Mouse (Mus musculus): ENCODE results near the gene Spg11. TPM values are rescaled to one million over a fixed set of nuclear protein-coding genes. Genes with fewer than 3 reads are reported as not detected.
"Not testable (repeated sequence)": the region's sequence is repeated elsewhere in the genome, so short reads cannot be mapped to it uniquely, and the experiment has no call there.

Spg11 gene
- total RNA-seq, 2 experiments from 2014 or later = 12.2 TPM

DNA sequence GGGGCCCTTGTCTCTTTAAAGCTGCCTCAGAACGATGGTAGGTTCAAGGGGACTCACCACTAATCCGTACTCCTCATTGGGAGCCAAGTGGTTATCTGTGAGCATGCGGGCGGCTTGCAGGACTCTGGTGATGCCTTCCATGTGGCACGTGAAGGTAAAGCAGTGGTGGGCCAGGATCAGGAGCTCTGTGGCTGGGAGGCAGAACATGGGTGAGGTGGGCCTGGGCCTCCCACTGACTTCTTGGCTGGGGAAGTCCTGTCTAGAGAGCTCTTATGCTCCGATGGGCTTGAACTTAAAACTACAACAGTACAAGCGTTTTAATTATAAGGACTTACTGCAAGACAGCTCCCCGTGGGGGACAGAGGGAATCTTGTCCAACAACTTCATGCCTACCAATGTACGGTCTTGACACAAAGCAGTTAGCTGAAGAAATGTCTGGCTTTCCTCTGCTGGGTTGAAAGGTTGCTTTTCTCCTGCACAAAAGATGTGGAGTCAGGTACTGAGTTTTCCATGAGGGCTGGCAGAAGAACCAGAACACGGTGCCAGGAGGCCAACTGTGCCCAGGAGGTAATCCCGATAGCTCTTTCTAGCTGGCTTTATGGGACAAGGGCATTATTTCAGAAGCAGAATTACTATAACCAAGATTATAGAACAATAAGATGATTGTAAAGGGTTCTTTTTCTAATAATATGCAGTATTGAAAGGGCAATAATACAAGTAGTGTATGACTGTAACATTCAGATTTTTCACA, 58.6 kb downstream of the Spg11 start:
- no peak for DNase-seq

DNA sequence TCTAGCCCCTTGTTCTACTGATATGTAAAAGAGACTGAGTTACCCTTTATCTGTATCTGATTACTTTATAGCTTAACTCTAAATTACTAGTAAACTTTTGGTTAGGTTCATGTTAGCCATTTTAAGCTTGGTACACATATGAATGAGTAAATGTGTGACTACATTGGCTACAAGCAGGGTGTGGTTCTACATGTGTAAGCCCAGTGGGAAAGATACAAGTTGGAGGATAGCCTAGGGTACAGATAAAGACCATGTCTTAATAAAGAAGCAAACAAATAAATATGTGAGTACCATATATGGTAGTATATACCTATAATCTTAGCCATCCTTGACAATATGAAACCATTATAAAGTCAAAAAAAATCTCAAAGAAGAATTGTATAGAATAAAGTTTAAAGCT, 74.3 kb downstream of the Spg11 start:
- no peak for DNase-seq

DNA sequence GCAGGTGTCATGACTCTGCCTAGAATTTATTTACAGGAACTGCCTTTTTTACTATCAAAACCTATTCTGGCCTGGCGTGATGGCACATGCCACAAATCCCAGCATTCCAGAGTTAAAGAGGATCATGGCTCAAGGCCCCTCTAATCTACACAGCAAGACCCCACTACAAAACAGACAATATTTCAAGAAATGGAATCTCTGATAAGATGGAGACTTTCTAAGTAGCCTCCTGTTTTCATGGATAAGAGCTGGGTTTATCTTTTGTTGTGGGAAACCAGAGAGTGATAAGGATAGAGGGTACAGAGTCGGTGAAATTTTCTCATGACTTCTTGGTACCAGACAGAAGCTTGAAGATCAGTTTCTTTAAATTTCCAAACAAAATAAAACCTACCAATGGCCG, 82.1 kb downstream of the Spg11 start:
- DNase-seq = no peak

DNA sequence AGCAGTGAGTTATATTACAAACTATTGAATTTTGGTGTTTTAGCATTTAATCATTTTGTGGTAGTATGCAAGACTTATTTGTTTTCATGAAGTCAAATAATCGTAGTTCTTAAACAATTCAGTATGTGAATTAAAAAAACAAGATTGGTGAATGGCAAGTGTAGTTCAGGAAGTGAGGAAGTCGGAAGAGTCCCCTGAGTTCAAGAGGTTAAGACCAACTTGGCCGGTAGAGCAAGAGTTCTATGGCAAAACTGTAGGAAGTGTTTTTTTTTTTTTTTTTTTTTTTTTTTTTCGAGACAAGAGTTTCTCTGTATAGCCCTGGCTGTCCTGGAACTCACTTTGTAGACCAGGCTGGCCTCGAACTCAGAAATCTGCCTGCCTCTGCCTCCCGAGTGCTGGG, 86.2 kb downstream of the Spg11 start:
- DNase-seq = no peak

DNA sequence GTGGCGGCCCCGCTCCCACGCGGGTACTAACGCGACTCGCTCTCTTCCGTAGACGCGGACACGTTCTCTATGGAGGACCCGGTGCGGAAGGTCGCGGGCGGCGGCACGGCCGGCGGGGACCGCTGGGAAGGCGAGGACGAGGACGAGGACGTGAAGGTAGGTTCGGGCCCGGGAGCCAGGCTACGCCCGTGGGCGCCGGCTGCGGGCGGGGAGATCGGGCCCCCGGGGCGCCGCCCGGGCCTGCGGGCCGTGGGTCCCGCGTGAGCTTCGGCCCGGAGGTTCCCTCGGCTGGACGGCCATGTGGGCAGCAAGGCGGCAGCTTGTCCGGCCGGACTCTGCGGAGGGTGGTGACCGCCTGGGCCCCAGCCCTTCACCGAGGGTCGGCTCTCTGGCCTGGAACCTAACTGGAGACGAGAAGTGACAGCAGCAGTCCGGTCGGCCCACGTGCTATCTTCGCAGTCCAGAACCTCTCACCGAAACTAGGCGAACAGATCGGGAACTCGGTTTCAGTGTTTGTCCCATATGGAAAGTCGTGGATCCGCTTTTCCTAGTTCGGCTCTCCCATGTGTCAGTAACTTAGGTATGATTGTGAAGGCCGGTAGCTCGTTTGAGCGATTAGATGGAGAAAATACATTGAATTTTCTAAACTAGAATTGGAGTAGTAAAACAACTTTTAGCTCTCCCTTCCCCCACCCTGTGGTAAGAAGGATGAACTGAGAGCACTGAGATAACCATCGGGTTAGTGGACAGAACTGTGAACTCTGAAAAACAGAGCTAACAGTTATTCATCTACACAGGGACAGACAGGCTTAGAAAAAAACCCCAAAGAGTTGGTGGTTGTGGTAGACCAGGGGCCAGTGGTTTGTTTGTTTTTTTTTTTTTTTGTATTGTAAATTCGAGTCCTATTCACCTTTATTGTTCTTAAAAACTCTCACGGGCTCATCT, 89.2 kb downstream of the Spg11 start:
- peak; percentile 55 for DNase-seq

DNA sequence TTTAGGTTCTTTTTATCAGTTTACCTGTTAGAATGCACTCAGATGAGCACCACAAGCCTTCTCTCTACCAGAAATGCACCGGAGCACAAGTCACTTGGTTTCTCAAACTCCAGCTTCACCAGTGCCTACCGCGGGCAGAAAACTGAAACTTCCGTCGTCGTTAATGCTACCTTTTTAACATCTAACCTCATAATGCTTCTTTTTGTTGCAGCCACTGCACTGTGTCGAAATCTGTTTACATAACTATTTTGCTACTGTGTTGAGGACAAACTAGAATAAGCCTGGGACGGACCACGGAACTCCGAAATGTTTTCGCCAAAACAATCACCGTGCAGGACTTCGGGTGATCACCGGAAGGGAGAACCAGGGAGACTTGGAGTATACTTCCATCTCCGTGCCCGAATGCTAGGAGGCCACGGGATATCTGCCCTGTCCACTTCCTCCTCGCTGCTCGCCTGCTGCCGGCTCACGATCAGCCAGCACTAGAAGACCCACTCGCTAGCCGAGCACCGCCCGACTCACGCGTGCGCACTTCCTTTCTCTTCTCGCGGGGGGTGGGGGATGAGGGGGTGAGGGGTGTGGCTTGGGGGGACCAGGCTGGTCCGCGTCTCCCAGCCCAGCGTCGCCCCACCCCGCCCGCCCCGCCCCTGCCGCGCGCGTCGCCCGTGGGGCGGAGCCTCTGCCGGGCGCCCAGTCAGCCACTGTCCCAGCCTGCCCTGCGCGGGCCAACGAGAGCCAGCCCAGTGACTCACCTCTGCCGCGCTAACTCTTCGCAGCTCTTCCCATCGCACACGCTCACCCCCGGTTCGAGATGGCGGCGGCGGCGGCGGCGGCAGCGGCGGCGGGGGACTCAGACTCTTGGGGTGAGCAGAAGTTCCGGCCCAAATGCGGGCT, 90.1 kb downstream of the Spg11 start, which contains the start of gene Eif3j1:
Gene Eif3j1, plus strand, starts transcription at position 685 of the 894 bp plus-strand sequence.
- DNase-seq = peak; percentile 91

DNA sequence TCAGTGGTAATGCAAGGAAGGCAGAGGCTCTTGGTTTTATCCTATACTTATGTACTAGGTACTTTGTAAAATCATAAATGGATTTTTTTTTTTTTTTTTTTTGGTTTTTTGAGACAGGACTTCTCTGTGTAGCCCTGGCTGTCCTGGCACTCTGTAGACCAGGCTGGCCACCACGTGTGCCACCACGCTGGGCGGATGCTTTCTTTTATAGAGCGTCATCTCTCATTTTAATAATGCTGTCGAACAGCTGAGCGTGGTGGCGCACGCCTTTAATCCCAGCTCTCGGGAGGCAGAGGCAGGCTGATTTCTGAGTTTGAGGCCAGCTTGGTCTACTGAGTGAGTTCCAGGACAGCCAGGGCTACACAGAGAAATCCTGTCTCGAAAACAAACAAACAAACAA, 91.1 kb downstream of the Spg11 start:
- DNase-seq = not testable (repeated sequence)

DNA sequence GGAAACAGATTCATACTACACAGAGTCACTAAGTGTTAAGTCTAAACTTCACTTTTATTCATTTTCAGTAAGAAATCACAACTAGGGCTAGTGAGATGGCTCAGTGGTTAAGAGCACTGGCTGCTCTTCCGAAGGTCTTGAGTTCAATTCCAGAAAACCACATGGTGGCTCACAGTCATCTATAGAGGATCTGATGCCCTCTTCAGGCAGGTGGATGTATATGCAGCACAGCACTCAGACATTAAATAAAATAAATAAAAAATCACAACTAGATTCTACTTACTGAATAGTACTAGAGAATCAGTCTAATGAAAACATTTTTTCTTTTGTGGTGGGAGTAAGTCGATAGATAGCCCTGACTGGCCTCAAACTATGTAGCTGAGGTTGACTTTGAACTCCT, 95.9 kb downstream of the Spg11 start:
- DNase-seq = no peak

DNA sequence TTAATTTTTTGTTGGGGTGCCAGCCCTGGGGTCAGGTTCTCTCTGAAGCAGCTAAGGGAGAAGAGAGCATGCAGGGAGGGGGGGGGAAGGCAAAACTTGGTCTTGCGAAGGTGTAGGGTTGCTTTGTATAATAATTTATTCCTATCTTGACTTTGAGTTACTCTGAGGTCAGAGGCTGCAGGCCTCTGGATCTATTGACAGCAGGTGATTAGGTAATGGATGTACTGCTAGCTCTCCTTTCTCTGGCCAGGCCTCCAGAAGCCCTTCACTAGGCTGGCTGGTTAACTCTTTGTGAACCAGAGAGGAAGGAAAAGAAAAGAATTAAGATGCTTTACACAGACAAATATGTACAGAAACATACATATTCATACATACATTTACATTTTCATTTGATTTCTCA, 99.5 kb downstream of the Spg11 start:
- no peak for DNase-seq

DNA sequence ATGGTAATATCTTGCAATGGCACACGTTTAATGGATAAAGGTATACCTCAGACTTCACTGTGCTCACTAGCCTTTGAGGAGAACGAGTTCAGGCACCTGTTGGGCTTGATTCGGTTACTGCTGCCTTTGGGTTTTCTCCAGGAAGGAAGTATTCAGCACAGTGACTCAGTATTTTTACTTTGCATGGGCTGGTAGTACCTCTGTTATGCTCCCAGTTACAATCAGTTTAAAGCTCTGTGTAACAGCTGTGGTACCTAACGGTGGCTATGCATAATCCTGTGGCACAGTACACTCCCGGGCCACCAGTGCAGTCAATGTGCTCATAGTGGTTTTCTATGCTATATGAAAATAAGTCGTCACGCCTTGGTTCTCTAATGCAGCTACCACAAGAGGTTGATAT, 106.7 kb downstream of the Spg11 start:
- no peak for DNase-seq

DNA sequence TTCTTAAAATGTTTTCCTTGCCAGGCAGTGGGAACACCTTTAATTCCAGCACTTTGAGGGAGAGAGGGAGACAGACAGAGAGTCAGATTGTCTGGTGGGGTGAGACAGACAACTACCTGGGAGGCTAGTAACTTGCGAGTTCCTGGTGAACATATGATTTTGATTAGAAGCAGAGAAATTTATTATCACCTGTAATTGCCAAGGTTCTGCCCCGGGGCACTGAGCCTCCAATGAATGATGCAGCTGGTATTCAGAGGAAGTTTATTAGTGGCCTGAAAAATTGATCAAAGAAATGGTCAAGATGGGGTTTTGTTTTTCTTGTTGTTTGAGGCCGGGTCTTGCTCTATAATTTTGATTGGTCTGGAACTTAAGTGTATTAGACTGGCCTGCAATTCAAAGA, 109.4 kb downstream of the Spg11 start:
- no peak for DNase-seq

Small RNA genes within 50 kb of the gene (microRNA-seq; reads per million reads assigned to microRNA genes)
- 0 reads per million in 2 experiments for gene Gm47314

Other genes starting within 250 kb of the Spg11 start
- 10 to 100 TPM; 35.4 to 37.7 TPM for gene Ctdspl2, start 162.4 kb downstream of the Spg11 start, total RNA-seq (2021)
- gene Mageb3, start 162.3 kb downstream of the Spg11 start, total RNA-seq (2021) = under 1 TPM; 0.18 to 0.29 TPM
- gene Eif3j1, start 89.8 kb downstream of the Spg11 start, total RNA-seq (2021) = 10 to 100 TPM; 21.1 to 21.9 TPM
- 100 to 1,000 TPM; 114 to 125 TPM for gene B2m, start 29.3 kb upstream of the Spg11 start, total RNA-seq (2021)
- not detected for gene Trim69, start 42.3 kb upstream of the Spg11 start, total RNA-seq (2021)
- gene Patl2, start 67.8 kb upstream of the Spg11 start, total RNA-seq (2021) = not detected
- not detected for gene Terb2, start 67.9 kb upstream of the Spg11 start, total RNA-seq (2021)
- gene Sord, start 116.4 kb upstream of the Spg11 start, total RNA-seq (2021) = 10 to 100 TPM; 84.4 to 86.0 TPM
- gene Duox2, start 180.1 kb upstream of the Spg11 start, total RNA-seq (2021) = under 1 TPM; 0.55 to 0.59 TPM
- under 1 TPM; 0.16 to 0.21 TPM for gene Duoxa2, start 180.5 kb upstream of the Spg11 start, total RNA-seq (2021)
- gene Duoxa1, start 195.3 kb upstream of the Spg11 start, total RNA-seq (2021) = not detected
- not detected for gene Duox1, start 197.3 kb upstream of the Spg11 start, total RNA-seq (2021)